Mouse (Mus musculus) myocyte (in vitro differentiated cells): ENCODE results near the gene Parp9.

ENCODE experiments used
- MAX ChIP-seq: IDR thresholded peaks from one replicate; pipeline ENCODE4 v1.6.1; 2011; ENCODE audit warnings: low read depth, mild to moderate bottlenecking, control low read depth
- POLR2A ChIP-seq: IDR thresholded peaks from one replicate; pipeline ENCODE4 v1.6.1; 2011; ENCODE audit warnings: low read depth, mild to moderate bottlenecking, control low read depth, moderate library complexity; ENCODE audit not compliant: insufficient read length
- POLR2AphosphoS2 ChIP-seq: IDR thresholded peaks from one replicate; pipeline ENCODE4 v1.6.1; 2011; ENCODE audit warnings: low read depth, control low read depth; ENCODE audit not compliant: insufficient read length
- SRF ChIP-seq: IDR thresholded peaks from one replicate; pipeline ENCODE4 v1.6.1; 2011; ENCODE audit warnings: low read depth; ENCODE audit not compliant: control insufficient read depth, insufficient read length

DNA sequence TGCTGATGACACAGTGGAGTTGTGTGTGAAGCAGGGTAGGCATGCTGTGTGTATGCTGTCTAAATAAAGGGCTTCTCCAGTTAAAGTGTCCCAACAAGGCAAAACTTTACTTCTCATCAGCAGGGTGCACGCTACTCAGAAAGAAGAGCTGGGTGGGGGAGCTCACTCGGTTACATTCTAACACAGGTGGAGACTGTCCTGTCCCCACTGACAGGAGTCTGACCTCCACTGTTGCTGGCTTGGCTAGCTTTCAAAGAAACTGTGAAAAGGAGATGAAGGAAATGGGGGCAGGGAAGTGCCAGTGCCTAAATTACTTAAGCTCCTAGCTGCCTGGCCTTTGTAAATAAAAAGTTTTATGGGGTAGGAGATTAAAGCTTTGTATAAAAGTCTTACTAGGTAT lies 29.9 kb downstream of the Parp9 start:
- TF ChIP-seq SRF = no peak
- TF ChIP-seq POLR2AphosphoS2 = no peak
- TF ChIP-seq POLR2A = no peak
- no peak for TF ChIP-seq MAX
